Mouse (Mus musculus) 3T3-L1 (cell line): ENCODE measurements around the gene Rtkn.

ENCODE experiments used
- DNase-seq: peaks from one replicate; pipeline ENCODE4 v3.0.0-alpha.2; 2015; ENCODE audit warnings: low read depth, low spot score

Gene Rtkn

DNA sequence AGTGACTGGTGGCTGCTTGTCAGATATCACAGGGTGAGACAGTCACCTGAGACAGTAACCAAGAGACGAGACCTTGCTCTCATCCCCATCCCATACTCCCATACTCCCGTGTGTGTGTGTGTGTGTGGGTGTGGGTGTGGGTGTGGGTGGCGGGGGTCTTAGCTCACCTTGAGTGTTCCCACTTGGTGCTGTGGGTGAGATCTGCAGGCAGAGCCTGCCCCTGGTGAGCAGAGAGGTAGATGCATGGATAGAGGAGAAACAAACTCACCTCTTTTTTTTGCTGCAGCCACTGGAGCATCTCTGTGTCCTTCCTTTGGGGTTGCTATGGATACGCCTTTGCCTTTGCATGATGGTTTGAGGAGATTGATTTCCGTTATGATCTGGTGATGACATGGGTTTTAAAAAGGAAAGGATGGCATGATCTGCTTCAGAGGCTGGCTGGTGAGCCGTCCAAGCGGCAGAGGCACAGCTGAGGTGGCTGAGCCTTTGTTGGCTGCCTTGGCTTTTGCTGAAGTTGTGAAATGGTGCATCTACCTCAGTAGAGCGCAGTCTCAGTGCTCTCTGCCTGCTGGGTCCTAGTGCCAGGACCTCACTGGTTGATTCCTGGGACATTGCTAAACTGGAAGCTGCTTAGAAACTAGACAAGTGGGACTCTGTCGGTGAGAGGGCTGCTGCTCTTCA lies 37.1 kb downstream of the Rtkn start:
- no peak for DNase-seq

DNA sequence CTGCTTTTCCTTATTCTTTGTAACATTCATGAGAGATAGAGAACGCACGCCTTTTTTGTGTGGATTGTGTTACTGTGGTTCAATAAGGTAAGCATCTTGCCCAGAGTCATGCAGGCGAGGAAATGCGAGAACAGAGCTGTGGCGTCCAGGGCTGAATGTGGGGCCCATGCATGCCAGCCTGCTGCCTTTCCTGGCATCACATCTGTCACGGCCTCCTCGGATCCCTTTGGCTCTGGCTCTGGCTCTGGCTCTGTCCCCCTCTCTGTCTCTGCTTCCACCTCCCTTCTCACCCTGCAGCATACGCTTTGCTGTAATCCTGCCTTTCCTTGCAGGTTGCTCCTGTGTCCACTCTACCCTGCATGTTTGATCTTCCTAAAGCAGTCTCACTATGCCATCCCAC lies 40.7 kb downstream of the Rtkn start:
- DNase-seq: no peak

DNA sequence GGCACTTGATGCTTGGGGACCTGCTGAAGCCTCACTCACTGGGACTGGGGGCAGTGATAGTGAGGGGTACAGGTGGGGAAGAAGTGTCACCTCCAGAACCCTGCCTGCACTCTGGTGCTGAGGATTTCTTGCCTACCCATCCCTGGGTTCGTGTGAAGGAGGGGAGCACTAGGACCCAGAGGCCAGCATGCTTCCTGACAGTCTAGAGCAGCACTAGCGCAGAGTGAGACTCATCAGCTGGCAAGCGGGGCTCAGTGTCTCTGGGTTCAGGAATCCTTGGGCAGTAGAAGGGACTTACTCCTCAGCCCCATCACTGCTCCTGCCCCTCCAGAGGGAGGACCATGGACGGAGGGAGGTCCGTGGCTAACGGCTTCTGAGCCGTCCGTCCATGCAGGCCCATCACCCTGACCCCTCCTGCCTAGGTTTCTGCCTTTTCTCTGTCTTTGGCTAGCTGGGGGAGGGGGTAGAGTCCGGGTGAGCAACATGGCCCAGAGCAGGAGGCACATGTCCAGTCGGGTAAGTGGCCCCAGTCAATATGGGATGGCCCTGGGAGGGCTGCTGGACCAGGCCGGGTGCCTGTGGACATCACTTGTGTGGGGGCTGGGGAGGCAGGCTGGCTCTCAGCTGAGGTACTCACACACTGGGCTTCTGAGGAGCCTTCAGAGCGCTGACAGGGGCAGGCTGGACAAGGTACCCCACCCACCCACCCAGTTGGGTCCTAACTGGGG lies 44.3 kb downstream of the Rtkn start:
- no peak for DNase-seq

DNA sequence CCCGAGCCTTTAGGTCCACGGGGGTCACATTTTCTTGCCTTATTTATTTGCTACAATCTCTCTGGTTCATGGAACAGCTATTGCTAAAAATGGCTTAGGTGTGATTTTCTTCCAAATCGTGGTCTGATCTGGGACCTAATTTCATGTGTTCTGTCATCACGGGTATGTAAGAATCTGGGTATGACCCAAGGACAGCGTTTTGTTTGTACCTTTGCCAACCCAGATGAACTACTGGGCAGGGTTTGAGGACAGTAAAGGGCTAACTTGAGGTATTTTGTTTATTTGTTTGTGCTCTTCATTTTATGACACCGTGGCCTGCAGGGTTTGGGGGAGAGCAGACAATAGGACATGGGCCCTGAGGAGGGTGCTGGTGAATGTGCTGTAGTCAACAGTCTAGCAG lies 45.3 kb downstream of the Rtkn start:
- no peak for DNase-seq

DNA sequence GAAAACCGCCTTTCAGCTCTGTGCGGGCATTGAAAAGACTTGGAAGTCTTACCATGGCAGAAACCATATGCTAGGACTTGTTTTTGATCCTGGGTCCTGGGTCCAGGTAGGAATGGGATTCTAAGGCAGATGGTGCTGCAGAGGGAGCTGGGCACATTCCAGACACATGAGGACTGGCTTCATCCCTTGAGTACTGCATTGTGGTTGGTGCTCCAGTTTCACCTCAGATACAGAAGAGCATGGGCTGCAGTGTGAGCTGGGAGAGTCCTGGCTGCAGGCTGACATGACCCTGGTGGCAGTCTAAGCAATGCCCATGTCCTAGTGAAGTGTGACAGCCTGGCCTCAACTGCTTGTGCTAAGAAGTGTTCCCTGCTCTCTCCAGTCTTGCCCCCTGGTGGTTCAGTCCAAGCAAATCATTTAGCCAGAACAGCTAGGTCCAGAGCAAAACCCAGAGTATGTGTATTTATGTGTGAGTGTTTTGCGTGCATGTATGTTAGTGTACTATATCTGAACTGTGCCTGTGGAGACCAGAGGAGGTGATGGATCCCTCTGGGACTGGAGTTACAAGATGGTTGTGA lies 49.7 kb downstream of the Rtkn start:
- peak; percentile 44 for DNase-seq

DNA sequence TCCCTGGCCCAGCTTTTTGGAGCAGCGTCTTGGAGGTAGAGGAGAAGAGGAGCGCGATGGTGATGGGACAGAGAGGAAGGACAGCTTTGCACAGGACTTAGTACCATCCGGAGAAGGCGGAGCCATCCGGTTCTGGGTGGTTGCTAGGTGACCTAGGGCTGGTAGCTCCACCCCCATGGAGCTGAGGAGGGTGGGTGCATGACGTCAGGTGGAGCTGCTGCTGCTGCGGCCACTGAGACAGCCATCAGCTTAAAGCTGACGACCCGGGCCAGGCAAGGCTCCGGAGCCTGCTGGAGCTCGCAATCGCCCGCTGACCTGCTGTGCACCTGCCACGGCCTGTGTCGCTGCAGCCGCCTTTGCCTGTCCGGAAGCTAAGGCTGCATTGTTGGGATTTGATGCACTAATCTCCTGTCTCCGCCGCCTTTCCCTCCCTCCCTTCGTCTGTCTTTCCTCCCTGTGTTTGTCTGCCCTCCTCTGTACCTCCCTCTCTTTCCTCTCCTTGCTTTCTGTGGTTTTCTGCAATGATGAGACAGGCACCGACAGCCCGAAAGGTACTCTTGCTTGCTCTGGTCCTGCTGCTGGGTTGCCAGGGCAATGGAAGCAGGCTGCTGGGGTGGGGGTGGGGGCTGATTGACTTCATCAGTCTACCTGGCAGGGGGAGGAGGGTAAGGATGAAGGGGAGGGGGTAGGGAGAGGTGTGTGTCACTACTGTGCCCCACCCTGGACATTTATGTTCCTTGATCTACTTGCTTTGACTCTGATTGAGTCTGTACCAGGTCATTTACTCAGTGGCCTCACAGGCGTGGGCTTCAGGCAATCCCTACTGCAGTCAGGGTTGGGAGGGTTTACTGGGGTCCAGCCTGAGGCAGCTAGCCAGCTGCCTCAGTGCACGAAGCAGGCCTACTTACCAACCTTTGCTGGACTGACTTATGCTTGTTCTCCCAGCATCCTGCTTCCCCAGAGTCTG lies 50.9 kb downstream of the Rtkn start:
- DNase-seq: no peak

DNA sequence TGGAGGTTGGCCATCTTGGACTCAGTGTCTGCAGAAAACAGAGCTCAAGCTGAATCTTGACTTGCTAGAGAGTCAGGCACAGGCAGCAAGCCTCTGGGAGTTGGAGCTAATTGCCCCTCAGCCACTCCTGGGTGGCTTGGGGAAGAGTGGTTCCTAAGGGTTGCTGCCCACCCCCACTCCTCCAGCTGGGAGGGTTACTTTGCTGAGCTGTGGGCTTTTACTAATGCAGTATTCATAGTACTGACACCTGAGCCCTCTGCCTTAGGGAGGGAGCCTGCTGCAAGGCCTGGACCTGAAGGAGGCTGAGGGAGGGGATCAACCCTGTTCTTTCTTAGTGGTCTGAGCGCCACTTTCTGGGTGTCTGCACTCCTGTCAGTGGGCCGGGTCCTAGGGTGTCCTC lies 51.7 kb downstream of the Rtkn start:
- DNase-seq: no peak

DNA sequence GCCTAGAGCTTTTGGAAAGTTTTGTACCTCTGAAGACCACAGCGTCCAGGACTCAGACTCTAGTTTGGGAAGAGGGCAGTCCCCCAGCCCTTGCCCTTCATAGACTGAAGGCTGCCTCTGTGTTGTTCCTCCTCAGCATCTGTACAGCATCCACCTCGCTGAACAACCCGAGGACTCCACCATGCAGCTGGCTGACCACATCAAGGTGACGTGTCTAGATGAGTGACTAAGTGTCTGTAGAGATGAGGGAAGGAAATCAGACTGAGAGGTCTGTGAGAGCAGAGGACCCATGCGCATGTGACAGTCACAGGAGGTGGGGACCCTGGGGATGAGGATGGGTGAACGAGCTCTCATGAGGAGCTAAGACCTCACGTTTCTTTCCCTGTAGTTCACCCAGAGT lies 58.3 kb downstream of the Rtkn start:
- no peak for DNase-seq

DNA sequence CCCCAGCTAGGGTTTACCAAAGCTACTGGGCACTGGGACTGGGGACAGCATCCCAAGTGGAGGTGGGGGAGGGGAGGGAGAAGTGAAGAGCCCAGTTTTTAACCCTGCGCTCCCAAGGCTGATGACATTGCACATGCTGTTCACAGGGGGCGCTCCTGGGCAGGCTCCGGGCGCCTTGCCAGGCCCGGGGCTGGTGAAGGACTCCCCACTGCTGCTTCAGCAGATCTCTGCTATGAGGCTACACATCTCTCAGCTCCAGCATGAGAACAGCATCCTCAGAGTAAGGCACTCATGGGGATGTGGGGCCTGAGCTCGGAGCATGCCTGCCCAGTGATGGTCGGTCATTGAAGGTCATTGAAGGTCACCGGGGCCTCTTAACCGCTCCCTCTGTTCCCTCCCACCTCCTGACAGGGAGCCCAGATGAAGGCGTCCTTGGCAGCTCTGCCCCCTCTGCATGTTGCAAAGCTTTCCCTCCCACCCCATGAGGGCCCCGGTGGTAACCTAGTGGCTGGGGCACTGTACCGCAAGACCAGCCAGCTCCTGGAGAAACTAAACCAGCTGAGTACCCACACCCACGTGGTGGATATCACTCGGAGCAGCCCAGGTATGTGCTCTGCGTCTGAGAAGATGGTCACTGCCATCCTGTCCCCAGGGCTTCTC lies 62.2 kb downstream of the Rtkn start:
- DNase-seq: no peak
